Mouse (Mus musculus) adipocyte (in vitro differentiated cells): ENCODE measurements around the gene Celf3.

Source experiments
- DNase-seq: peaks from one replicate; pipeline ENCODE4 v3.0.0-alpha.2; 2016; ENCODE audit warnings: low spot score

Gene Celf3

DNA sequence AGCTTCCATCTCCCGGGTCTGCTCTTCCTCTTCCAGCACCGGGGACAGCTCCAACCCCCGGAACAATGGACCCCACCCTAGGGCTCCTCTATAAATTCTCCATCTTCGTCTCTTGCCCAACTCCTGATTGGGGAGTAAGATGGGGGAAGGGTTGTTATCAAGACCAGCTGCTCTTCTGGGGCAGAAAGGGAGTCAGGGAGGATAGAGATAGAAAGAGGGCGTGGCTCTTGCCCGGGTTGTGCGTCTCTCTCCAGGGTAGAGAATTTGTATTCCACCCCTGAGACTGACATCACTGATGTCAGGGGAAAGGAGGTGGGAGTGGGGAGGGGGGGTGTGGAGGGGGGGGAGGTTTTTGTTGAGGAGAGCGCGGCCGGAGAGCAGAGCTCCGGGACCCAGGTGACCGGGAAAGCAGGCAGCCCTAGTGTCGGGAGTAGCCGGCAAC lies at the start of gene Celf3:
Celf3 (plus strand) TSS at position 315 of the 442 bp plus-strand sequence.
- no peak for DNase-seq

DNA sequence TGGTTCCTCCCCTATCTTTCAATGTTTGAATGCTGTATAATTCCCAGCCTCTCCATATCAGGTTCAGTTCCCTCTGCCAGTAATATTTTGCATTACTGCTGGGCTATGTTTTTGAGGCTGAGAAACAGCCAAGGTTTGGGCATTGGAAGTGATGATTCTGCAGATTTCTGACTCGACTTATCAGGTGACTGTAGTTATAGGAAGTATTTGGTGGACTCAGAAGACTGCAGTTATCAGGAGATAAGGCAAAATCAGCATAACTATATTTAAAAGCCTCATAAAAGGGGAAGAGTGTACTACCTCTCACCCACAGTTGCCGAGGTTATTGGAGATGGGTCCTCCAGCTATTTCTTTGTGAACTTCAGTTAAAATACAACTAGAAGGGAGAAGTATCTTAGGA lies 47.1 kb upstream of the Celf3 start:
- no peak for DNase-seq

DNA sequence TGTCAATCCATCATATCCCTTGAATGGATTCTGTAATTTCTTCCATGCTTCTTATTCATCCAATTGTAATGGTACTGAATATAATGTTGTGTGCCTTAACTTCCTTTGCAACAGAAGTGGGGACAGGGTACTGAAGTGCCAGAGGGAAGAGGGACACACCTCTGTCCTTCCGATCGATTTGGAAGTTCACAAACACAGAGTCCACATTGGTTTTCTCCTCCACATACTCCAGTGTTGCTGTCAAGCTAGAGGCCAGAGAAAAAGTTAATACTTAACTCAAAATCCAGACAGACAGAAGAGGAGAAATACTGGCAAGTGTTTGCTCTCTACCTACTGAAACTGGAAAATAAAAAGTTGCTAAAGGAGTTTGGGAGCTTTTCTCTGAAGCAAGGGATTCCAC lies 43.8 kb upstream of the Celf3 start:
- DNase-seq, result no peak

DNA sequence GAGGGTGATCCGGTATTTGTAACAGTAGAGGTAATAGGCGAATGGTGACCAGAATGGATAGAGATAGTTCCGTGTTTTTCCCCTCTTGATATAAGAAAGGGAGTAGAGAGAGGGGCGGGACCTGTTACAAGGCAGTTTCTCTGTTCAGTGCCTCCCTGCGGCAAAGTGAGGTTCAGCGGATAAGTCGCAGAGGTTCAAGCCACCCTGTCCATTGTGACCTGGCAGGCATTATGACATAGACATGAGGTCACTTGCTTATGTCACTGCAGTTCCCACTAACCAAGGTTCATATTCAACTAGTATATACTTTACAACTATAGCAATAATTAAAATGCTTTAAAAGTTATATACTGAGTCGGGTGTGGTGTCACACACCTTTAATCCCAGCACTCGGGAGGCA lies 41.7 kb upstream of the Celf3 start:
- DNase-seq, result no peak

DNA sequence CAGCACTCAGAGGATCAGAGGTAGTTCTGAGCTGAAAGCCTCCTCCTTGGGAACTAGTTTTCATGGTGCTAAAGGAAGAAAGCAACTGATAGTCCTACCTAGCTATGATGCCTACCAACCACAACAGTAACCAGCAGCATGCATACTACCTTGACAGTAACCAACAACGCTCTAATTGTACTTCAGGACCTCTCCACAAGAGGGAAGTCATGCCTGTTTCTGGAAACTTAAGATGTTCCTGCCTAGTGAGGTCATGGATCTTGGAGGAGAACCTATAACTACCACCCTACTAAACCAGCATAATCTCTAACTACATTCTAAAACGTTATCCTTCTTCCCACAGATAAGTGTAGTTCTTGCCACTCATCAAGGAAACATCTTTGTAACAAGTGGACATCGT lies 36.9 kb upstream of the Celf3 start:
- peak; percentile 53 for DNase-seq

DNA sequence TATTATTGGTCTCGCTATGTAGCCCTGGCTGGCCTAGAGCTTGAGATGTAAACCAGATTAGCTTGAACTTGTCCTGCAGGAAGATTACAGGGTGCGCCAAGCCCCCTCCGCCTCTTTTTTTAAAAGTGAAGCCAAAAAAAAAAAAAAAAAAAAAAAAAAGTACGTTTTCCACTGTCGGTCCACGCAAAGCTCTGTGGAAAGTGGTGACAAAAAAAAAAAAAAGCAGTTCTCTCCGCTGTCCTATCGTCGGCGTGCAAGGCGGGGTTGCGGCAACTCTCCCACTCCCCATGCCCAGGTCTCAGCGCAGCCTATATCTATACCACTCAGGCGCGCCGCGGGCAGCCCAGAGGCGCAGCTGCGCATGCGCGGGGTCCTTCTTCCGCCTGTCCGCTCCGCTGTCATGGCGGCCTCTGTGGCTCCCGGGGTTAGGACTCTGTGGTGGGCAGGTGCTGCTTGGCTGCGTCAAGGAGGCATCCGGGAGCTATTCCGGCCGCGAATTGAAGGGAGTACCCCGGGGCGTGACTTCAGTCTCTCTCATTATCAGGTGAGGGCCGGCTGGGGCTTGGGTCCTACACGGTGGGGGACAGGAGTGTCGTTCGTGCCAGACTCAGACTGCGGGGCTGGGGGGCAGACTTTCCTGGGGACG lies 35.0 kb upstream of the Celf3 start, which contains the start of gene Mrpl9:
Mrpl9 (plus strand) TSS at position 368 of the 646 bp plus-strand sequence.
- peak; percentile 93 for DNase-seq

DNA sequence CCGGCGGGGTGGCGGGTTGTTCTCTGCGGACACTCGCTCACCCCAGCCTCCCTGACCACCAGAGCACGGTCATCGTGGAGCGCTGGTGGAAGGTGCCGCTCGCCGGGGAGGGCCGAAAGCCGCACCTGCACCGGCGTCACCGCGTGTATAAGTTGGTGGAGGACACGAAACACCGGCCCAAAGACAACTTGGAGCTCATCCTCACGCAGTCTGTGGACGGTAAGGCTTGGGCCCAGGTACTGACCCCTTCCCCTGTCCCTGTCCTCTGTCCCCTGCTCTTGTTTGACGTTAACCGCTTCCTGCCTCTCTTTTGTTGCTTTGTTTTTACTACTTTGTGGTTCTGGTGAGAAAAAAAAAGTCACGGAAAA lies 34.5 kb upstream of the Celf3 start, which contains the start of gene Oaz3:
Oaz3 (minus strand) TSS at position 319 of the 368 bp plus-strand sequence.
- DNase-seq, result peak; percentile 17

DNA sequence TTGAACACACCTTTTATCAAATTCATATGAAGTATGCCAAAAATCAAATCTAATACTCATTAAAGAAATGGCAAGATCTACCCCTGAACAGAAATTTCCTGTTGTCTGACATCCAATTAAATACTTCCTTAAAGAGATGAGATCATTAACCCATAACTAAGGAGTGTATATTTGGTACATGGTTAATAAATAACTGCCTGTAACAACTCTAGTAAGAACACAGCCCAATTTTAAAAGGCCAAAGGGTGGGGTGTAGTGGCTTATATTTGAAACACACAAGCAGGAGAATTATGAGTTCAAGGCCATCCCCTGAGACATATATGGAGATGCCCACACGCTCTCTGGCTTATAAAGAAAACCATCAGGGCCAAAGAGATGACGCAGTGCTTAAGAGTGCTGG lies 28.7 kb upstream of the Celf3 start:
- no peak for DNase-seq

DNA sequence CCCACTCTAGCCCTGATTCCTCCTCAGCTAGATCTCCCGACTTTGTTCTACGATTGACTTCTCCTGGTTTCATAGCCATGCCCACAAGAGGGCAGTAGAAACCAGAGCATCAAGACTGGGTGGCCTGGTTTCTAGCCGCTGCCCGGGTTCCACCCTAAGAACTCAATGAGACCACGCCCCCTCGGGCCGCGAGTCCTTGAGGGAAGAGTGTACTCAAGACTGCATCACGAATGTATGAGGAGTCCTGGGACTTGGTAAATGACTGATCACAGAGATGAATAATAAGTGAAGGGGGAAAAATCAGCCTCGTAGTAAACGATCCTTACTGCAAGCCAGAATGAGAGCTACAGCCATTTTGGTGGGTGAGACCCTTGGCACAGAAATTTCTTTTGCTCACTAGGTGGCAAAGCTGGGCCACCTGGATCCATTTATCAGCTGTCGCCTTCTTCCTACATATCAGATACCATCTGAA lies 21.5 kb upstream of the Celf3 start:
- peak; percentile 94 for DNase-seq

DNA sequence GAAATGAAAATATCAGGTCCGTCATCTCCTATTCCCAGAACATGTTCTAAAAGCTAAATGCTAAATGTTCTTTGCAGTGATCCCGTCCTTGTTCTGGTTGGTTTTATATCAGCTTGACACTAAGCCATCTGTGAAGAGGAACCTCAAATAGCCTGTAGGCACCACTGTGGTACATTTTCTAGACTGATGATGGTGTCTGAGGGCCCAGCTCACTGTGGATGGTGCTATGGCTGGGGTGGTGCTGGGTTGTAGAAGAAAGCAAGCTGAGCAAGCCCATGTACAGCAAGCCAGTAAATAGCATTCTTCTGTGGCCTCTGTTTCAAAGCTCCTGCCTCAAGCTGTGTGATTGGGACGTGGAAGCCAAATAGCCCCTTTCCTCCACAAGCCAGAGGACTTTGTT lies 21.0 kb upstream of the Celf3 start:
- no peak for DNase-seq

DNA sequence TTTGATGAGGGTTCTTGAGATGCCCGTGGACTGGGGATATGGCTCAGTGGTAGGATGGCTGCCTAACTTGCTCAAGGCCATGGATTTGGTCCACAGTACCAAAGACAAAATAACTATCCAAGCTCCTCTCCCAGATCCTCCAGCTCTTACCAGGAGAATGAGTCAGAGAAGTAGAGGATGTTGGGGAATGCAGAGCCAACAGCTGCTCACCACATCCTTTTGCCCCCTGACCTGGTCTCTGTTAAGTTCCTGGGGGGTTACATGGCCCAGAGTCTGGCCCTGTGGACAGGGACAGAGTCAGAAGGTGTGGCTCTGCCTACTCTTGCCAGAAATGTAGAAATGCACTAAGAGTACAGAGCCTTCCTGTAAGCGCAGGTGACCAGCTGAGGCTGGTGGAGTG lies 18.3 kb upstream of the Celf3 start:
- DNase-seq, result no peak

DNA sequence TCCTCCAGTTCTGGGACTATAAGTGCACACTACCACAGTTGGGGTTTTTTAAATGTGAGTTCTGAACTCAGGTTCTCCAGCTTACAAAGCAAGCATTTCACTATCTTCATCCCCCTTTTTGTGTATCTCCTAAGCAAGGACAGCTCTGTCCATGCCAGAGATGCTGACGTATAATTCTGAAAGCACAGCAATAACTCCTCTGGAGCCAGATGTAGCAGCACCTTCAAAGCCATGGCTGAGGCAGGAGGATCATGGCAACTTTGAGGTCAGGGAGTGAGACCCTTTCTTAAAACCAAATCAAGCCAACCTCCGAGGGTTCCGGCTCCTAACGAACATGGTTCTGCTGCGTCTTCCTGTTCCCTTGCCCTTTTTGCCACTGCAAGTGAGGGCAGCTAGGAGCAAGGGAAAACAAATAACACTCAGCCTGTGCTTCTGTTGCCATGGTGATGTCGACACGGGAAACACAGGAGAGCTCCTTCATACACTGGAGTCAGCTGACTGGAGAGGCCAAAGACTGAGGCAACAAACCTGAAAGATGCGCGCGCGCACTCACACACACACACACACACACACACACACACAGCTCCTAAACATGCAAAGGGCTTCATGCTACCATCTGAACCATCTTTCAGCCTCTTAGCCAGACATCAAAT lies 14.0 kb upstream of the Celf3 start:
- DNase-seq, result no peak

DNA sequence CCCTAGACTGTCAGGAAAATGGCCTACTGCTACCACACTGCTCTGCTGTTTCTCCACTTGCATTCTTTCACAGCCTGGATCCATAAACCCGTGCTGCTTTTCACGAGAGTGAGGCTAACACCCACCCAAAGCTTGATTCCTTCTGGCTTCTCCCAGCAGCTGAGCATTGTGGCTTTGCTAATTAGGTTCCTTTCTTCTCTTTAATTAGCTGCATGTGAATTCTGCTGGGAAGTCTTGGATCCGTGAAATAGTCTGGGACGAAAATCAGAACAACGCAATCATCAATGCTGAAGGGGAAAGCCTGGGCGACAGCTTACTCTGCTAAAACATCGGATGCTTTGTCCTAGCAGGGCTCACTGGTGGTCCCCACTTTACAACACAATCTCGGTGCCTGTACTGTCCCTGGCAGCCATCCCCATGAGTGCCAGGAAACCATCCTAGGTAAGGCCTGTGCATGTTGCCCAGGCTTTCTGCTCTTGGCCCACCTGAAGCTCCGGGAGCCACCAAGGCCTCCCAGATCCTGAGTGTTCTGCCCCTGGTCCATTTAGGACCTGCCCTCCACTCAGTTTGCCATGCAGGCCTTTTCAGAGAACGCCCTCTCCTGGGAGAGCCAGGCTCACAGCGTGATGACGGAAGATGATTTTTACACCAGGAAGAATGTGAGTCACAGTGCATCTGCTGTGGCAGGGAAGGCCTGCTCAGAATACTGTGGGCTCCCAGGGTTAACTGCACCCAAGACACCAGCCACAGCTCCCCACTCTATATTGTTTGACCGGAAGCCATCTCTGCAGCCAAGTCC lies 12.3 kb upstream of the Celf3 start:
- no peak for DNase-seq

DNA sequence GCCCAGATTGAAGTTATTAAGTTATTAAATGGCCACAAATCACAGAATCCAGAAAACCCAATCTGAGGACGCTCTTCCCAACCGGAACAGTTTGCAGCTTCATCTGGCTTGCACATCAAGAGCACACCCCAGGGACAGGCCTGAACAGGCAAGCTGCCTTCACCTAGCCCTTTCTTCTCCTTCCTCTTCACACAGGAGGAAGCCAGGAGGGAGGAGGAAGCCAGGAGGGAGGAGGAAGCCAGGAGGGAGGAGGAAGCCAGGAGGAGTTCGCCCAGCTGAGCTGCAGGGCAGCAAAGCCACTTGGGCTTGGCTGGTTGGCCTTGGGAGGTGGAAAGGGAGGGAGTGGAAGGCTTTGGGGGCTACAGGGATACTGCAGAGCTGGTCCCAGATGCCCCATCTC lies 9.2 kb upstream of the Celf3 start:
- DNase-seq, result no peak

DNA sequence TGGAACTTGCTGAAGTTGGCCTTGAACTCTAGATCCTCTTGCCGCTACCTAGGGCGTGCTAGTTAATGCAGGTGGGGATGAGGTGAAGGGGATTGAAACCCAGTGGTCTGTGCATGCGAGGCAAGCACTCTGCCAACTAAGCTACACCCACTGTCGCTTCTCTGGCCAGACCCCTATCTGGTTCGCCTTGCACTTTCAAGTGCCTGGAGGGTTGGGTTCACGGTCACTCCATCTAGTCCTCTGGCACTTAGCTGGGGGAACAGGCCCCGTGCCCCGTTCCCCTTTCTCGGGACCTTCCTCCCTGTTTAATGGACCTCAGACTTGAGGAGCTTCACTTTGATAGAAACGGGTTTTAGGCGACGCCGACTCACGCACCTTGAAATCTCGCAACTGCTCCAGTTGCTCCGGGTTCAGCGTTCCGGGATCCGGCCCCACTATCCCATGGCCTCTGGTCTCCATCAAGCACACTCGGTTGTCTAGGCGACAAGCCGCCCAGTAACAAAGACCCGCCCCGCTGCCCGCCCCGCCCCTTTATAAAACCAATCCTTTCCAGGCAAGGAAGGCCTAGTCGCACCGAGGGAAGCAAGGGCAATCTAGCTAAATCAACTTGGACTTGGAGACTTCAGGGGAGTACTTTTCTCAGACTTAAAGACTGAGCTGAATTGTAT lies 5.5 kb upstream of the Celf3 start:
- no peak for DNase-seq

DNA sequence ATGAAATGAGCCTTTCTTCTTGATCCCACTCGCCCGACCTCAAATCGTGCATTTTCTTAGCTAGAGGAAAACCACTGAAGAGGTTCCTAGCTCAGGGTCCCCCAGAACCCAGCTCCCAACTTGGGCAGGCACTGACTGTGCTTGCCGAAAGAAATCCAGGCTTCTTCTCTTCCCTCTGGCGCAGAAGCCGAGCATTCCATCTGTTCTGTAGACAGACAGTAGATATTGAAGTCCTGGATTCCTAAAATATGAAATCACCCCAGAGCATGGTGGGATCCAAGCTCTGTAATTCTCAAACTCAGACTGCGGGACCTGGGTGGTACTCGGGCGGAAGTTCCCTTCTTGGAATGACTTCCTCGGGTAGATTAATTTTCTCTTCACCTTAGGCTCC lies 5.0 kb upstream of the Celf3 start:
- no peak for DNase-seq

DNA sequence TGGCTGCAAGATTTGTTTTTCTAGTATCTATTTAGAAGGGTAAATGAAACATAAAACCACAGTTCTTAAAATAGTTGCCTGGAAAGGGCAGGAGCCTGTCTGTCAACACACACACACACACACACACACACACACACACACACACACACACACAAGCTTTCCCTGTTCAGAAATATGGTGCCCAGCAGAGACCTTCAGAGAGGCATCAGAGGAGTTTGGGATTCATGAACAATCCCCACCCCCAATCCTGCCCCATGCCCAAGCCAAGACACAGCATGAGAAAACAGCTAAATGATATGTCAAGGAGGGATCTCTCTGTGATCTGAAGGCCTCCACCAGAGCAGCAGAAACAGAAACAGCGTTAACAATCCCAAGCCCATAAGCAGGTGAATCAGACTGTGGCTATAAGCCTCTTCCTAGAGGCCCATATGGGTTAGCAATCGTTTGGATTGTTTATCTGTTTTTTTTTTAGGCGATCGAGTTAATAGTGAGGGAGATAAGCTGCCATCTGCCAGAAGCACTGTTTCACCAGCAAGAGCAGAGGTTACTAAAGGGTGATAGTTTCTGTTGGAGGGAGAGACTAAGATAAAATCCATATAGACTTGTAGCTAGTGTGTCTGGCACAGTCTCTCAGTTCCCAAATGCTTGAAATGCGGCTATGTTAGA lies 4.4 kb upstream of the Celf3 start:
- no peak for DNase-seq

DNA sequence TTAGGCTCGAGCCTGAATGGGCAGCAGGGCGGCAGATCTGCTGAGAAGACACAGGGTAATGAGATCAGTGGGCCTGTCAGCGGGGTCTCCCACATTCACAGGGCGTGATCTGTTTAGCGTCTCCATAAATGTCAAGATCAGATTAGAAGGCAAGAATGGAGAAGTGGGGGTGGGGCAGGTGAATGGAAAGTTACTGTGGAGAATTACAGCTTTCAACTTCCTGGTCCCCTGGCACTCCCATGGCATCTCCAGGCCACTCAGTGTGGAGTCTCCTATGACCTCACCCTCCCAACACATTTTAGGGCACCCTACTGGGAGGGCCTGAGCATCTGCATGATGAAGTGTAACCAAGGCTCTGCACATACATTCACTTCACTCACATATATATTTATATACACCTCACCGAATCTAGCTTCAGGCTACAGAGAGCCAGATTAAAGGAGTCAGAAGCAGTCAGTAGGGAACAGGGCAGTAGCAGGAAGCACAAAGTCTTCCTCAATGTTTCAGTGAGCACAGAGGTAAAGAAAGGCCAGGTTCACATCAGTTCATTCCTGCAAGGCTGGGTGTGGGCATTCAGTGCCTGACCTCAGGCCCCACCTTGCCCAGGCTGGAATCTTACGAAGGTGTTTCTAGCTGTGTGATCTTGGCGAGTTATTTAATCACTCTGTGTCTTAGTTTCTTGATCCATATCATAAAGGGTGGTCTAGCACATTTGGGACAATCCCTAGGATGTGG lies 1.6 kb upstream of the Celf3 start:
- DNase-seq, result no peak

DNA sequence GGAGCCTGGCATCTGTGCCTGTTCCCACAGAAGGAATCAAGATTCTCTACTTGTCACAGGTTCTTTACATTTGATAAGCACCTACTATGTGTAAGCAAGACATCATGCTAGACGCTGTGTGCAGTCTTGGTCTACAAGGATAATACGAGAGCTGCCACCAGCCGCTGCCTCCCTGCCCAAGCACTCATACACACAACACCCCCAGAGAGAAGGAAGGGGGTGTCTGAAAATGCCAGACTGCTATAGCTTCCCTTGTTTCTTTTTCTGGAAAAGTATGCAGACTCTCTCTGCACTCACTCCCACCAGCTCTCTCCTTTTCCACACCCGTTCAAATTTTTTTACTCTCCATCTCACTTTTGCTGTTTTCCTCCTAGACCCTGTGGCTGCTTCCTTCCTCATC lies 651 bp upstream of the Celf3 start:
- DNase-seq, result no peak

DNA sequence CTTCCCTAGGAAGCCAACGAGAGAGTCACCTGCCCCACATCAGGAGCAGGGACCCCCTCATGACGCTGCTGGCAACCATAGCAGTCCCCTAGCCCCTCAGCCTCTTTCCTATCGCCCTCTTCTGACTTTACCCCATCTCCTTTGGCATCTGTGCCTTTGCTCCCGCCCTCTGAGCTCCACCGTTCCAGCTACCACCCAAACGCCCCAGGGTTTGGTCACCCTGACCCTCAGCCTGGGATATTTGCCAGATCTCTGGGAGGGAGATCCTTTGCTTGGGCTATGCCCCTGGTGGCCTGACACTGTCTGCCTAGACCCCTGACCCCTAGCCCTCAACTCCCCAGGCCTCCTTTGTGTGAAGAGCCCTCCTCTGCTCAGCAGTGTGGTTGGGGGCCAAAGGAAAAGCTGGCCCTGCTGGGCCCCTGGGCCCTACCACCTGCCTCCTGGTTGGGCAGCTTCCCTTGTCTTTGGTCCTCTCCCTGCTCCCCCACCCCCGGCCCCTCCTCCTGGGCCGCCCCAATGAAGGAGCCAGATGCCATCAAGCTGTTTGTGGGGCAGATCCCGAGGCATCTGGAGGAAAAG lies 585 bp downstream of the Celf3 start:
- no peak for DNase-seq

DNA sequence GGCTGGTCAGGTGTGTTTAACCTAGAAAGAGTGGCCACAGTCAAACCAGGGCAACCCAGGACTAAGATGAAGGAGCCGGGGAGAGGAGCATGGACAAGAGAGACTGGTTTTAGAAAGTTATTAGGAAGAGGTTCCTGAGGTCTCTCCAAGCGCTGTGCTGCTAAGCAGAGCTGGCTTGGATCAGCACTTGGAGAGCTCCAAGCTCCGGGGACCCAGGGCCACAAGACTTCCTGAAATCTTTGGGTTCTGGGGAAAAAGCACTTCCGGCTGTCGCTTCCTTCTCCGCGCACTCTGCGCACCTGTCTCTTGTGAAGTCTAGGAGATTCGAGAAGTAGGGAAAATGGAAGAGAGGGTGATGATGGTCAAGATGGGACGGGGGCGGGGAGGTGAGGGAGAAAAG lies 1.5 kb downstream of the Celf3 start:
- DNase-seq, result no peak
